Mouse (Mus musculus) hindbrain, embryonic 11.5 days (tissue): ENCODE measurements at regions not wholly inside any gene's neighbourhood (a gene's known extent, or its start where the extent isn't known, plus 50 kb on each side); places are given as distances from the start of the nearest gene placed in this dataset.

Source experiments
- ATAC-seq: fragments of 200-750 bp; cut with Nextera tagmentation; 2 replicates; pipeline ENCODE4 v1.8.0; 2017; ENCODE audit warnings: mild to moderate bottlenecking, moderate TSS enrichment, moderate library complexity; ENCODE audit not compliant: low FRiP score
- DNase-seq: peaks from one replicate; pipeline ENCODE4 v3.0.0-alpha.2; 2015; ENCODE audit warnings: low spot score
- H3K27ac ChIP-seq: fragments of 300-500 bp; sonication (generic); 2 replicates; pipeline ENCODE4 v1.5.1; 2014; ENCODE audit warnings: mild to moderate bottlenecking, low read depth, low read length
- H3K27me3 ChIP-seq: fragments of 300-500 bp; sonication (generic); 2 replicates; pipeline ENCODE4 v1.6.1; 2014; ENCODE audit warnings: mild to moderate bottlenecking, low read length, moderate library complexity, mixed read lengths; ENCODE audit not compliant: control insufficient read depth, insufficient read depth
- H3K36me3 ChIP-seq: fragments of 300-500 bp; sonication (generic); 2 replicates; pipeline ENCODE4 v1.6.1; 2014; ENCODE audit warnings: mild to moderate bottlenecking, low read length, moderate library complexity, mixed read lengths; ENCODE audit not compliant: control insufficient read depth, insufficient read depth
- H3K4me1 ChIP-seq: fragments of 300-500 bp; sonication (generic); replicated peaks from 2 replicates; pipeline ENCODE4 v1.6.1; 2014; ENCODE audit warnings: low read length, mixed read lengths; ENCODE audit not compliant: control insufficient read depth, insufficient read depth
- H3K4me2 ChIP-seq: fragments of 300-500 bp; sonication (generic); replicated peaks from 2 replicates; pipeline ENCODE4 v1.6.1; 2014; ENCODE audit warnings: mild to moderate bottlenecking, low read depth, low read length
- H3K4me3 ChIP-seq: fragments of 300-500 bp; sonication (generic); 2 replicates; pipeline ENCODE4 v1.5.1; 2014; ENCODE audit warnings: low read depth, low read length
- H3K9ac ChIP-seq: fragments of 300-500 bp; sonication (generic); 2 replicates; pipeline ENCODE4 v1.6.1; 2014; ENCODE audit warnings: low read depth, low read length
- H3K9me3 ChIP-seq: fragments of 300-500 bp; sonication (generic); 2 replicates; pipeline ENCODE4 v1.6.1; 2016; ENCODE audit warnings: low read length; ENCODE audit not compliant: control insufficient read depth
- WGBS: fragments of 180-500 bp; shearing (Covaris S2); extraction: QIAGEN DNeasy Blood & Tissue Kit; methylation state at CpG from one replicate; pipeline ENCODE4 v1.1.7; 2014; 5-methylcytosine and 5-hydroxymethylcytosine counted together

DNA sequence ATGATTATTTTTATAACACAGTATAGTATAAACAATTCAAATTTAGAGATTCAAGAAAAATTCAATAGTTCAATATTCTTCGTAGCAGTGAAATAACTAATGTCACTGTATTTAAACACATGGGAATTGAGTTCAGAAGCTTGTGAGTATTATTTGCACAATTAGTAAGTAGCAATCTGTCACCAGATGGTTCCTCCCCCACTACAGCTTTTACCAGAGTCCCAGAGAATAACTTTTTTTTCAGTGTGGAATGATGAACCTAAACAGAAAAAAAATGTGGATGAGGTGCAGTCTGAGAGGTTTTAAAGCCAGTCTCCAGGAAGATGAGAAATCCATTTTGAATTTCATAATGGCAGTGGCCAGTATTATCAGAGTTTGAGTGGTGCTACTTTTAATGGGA lies 414.9 kb upstream of the C9orf72 start:
- no peak overlapping the region for H3K4me2 ChIP-seq
- H3K27me3 ChIP-seq, result no peaks in the 10 kb centered on the region
- H3K4me3 ChIP-seq, result no peak overlapping the region
- no peak overlapping the region for H3K27ac ChIP-seq
- H3K9me3 ChIP-seq, result no peaks in the 10 kb centered on the region
- no peaks in the 10 kb centered on the region for H3K4me1 ChIP-seq
- no peak for DNase-seq
- H3K36me3 ChIP-seq, result no peaks in the 10 kb centered on the region
- ATAC-seq, result no peak
- H3K9ac ChIP-seq, result no peak overlapping the region
- WGBS, result 90% methylated on average over 1 of the region's 1 CpGs

DNA sequence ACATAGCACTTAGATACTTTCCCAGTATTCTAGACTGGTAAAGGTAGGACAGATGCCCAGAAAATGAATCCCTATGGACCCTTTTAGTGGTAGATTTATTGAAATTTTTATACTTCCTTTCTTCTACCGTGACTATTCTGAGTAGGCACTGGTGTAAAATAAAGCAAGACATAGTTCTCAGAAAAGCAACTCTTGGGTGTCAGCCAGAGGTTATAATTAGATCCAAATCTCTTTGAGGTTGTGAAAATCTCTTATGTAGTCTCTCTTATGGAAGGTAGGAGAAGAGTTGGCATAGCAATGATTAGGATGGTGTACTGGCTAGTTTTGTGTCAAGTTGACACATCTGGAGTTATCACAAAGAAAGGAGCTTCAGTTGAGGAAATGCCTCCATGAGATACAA lies 380.2 kb upstream of the C9orf72 start:
- no peak for ATAC-seq
- H3K27ac ChIP-seq, result no peak overlapping the region
- WGBS, result 100% methylated on average over 1 of the region's 1 CpGs

DNA sequence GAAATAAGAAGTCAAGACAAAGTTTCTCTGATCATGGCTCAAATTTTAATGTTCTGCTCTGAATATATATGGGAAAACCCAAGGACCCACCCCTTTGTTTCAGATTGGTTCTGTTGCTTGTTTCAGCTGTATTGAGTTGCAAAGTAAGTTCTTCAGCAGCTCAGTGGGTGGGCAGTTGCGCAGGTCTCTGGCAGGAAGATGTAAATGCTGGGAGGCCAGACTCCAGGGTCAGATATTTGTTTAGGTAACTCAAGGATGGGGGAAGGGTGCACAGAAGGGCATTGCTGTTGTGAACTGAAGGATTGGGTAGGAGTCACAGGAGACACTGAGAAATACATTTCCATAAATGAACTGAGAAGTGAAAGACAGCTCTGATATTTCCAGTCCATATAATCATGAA lies 352.1 kb upstream of the C9orf72 start:
- Histone ChIP-seq H3K27ac (no peak overlapping the region), H3K36me3 (no peaks in the 10 kb centered on the region), H3K9ac (no peak overlapping the region), H3K4me2 (no peak overlapping the region), H3K27me3 (no peaks in the 10 kb centered on the region), H3K4me3 (no peak overlapping the region), H3K4me1 (no peaks in the 10 kb centered on the region), H3K9me3 (no peaks in the 10 kb centered on the region)
- no peak for DNase-seq
- ATAC-seq, result no peak
- 52% methylated on average over 1 of the region's 1 CpGs for WGBS

More for the DNA sequence above, 380.2 kb upstream of the C9orf72 start:
- Histone ChIP-seq H3K9me3 (no peaks in the 10 kb centered on the region), H3K4me1 (no peaks in the 10 kb centered on the region), H3K36me3 (no peaks in the 10 kb centered on the region), H3K9ac (no peak overlapping the region), H3K27me3 (no peaks in the 10 kb centered on the region), H3K4me3 (no peak overlapping the region), H3K4me2 (no peak overlapping the region)
- DNase-seq, result no peak

DNA sequence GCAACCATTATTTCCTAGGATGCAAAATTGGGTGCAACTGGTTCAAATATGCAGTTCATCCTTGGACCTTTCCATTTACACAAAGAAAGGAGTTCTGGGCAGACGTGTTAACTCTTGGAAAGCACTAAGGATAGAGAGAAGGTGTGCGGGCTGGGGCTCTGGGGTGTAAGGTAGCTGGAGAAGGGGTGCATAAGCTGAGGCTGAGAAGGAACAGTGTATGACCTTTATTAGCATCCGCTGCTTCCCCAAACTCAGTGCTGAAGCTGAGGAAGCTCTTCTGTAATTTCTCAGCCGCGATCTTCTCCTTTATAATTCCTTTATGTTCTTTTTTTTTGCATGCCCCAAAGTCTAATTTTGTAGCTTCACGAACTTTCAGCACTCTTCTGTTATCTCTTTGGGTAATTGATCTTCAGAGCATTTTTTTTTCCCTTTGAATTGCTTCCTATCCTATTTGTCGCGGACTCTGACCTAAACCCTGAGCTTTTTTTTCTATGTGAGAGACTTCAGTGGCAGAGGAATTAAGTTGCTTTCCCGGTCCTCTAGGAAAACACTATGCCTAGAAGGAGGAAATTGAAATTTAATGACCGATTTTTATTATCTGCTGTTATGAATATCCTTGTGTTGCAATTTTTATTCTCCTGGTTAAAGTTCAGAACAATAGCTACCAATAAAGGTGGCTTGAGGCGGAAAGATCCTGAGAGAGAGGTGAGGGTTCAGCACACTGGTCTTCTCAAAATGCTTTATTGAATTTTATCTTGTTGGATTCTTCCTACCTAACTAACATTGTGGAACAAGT lies 349.4 kb upstream of the C9orf72 start:
- ATAC-seq, result no peak

GRCm38 (mm10) chr4:35571541-35572447 lies 345.8 kb upstream of the C9orf72 start:
- whole genome bisulfite sequencing, result 51% methylated on average over 9 of the region's 9 CpGs
- Histone ChIP-seq H3K9me3 (no peaks in the 10 kb centered on the region), H3K36me3 (no peaks in the 10 kb centered on the region), H3K27ac (no peak overlapping the region), H3K4me2 (no peak overlapping the region), H3K9ac (no peak overlapping the region), H3K4me3 (no peak overlapping the region), H3K27me3 (no peaks in the 10 kb centered on the region), H3K4me1 (no peaks in the 10 kb centered on the region)
- peak; percentile 9 for DNase-seq
- peak; percentile 67; the same call in 1 of the 2 replicates for ATAC-seq

More for the DNA sequence above, 349.4 kb upstream of the C9orf72 start:
- Histone ChIP-seq H3K27me3 (no peaks in the 10 kb centered on the region), H3K36me3 (no peaks in the 10 kb centered on the region), H3K4me1 (no peaks in the 10 kb centered on the region), H3K9ac (no peak overlapping the region), H3K27ac (no peak overlapping the region), H3K4me3 (no peak overlapping the region), H3K4me2 (no peak overlapping the region), H3K9me3 (no peaks in the 10 kb centered on the region)
- WGBS, result 88% methylated on average over 11 of the region's 11 CpGs
- no peak for DNase-seq

- Histone ChIP-seq H3K4me2 (no peak overlapping the region), H3K9me3 (no peaks in the 10 kb centered on the region), H3K4me3 (no peak overlapping the region), H3K4me1 (no peaks in the 10 kb centered on the region), H3K36me3 (no peaks in the 10 kb centered on the region), H3K27ac (no peak overlapping the region), H3K9ac (no peak overlapping the region), H3K27me3 (no peaks in the 10 kb centered on the region)
- no peak for ATAC-seq
- no peak for DNase-seq
- 45% methylated on average over 1 of the region's 1 CpGs for WGBS
Observed at GRCm38 (mm10) chr4:35561303-35561702, 335.3 kb upstream of the C9orf72 start.

DNA sequence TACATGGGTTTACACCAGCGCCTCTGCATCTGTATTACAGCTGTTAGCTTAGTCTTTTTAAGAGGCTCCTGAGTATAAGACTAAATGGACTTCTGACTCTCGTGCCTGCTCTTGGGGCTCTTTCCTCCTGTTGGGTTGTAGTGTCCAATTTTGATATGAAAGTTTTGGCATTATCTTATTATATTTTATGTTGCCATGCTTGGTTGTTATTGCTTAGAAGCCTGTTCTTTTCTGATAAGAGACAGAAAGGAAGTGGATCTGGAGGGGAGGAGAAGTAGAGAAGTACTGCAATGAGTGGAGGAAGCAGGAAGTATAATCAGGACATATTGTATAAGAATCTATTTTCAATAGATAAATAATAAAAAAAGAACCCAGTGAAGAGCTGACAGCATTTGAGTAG lies 334.0 kb upstream of the C9orf72 start:
- H3K36me3 ChIP-seq, result no peaks in the 10 kb centered on the region
- no peak for DNase-seq
- no peaks in the 10 kb centered on the region for H3K27me3 ChIP-seq
- H3K9me3 ChIP-seq, result no peaks in the 10 kb centered on the region
- H3K27ac ChIP-seq, result no peak overlapping the region
- H3K4me3 ChIP-seq, result no peak overlapping the region
- no peak overlapping the region for H3K4me2 ChIP-seq
- ATAC-seq, result no peak
- H3K9ac ChIP-seq, result no peak overlapping the region
- no peaks in the 10 kb centered on the region for H3K4me1 ChIP-seq
- WGBS, result 85% methylated on average over 2 of the region's 2 CpGs

- Histone ChIP-seq H3K4me3 (no peak overlapping the region), H3K9ac (no peak overlapping the region), H3K36me3 (no peaks in the 10 kb centered on the region), H3K4me2 (no peak overlapping the region), H3K27me3 (no peaks in the 10 kb centered on the region), H3K9me3 (no peaks in the 10 kb centered on the region), H3K4me1 (no peaks in the 10 kb centered on the region), H3K27ac (no peak overlapping the region)
- DNase-seq (no peak), ATAC-seq (no peak)
- WGBS, result 91% methylated on average over 1 of the region's 1 CpGs
Observed at GRCm38 (mm10) chr4:35553309-35553708, 327.3 kb upstream of the C9orf72 start.
